Mouse (Mus musculus) liver, embryonic 11.5 days (tissue): Measurements from ENCODE around the gene Atp5j. TPM values are rescaled to one million over a fixed set of nuclear protein-coding genes. Genes with fewer than 3 reads are reported as not detected.

Experiments
- ATAC-seq: fragments of 200-750 bp; cut with Nextera tagmentation; replicated peaks from 2 replicates; pipeline ENCODE4 v1.8.0; 2017; ENCODE audit warnings: moderate number of reproducible peaks, mild to moderate bottlenecking, moderate TSS enrichment, moderate library complexity; ENCODE audit not compliant: low FRiP score
- DNase-seq: peaks from one replicate; pipeline ENCODE4 v3.0.0-alpha.2; 2017; ENCODE audit warnings: low spot score
- H3K27ac ChIP-seq: fragments of 300-500 bp; sonication (generic); 2 replicates; pipeline ENCODE4 v1.5.1; 2014; ENCODE audit warnings: mild to moderate bottlenecking, low read depth, low read length, control low read depth
- H3K27me3 ChIP-seq: fragments of 300-500 bp; sonication (generic); replicated peaks from 2 replicates; pipeline ENCODE4 v1.6.1; 2014; ENCODE audit warnings: low read length, mixed read lengths; ENCODE audit not compliant: control insufficient read depth, insufficient read depth
- H3K36me3 ChIP-seq: fragments of 300-500 bp; sonication (generic); 2 replicates; pipeline ENCODE4 v1.6.1; 2014; ENCODE audit warnings: mild to moderate bottlenecking, low read length, moderate library complexity, mixed read lengths; ENCODE audit not compliant: control insufficient read depth, insufficient read depth
- H3K4me1 ChIP-seq: fragments of 300-500 bp; sonication (generic); replicated peaks from 2 replicates; pipeline ENCODE4 v1.6.1; 2014; ENCODE audit warnings: low read length, mixed read lengths; ENCODE audit not compliant: control insufficient read depth, insufficient read depth
- H3K4me2 ChIP-seq: fragments of 300-500 bp; sonication (generic); 2 replicates; pipeline ENCODE4 v1.6.1; 2014; ENCODE audit warnings: mild to moderate bottlenecking, control low read depth, moderate library complexity
- H3K4me3 ChIP-seq: fragments of 300-500 bp; sonication (generic); 2 replicates; pipeline ENCODE4 v1.5.1; 2014; ENCODE audit warnings: low read depth, low read length, control low read depth
- H3K9ac ChIP-seq: fragments of 300-500 bp; sonication (generic); 2 replicates; pipeline ENCODE4 v1.6.1; 2014; ENCODE audit warnings: low read depth, low read length, control low read depth
- H3K9me3 ChIP-seq: fragments of 300-500 bp; sonication (generic); 2 replicates; pipeline ENCODE4 v1.6.1; 2016; ENCODE audit warnings: low read length, inconsistent platforms, mixed read lengths; ENCODE audit not compliant: control insufficient read depth
- WGBS: fragments of 180-500 bp; shearing (Covaris S2); extraction: QIAGEN DNeasy Blood & Tissue Kit; methylation state at CpG from one replicate; pipeline ENCODE4 v1.1.7; 2014; 5-methylcytosine and 5-hydroxymethylcytosine counted together
- polyA plus RNA-seq: library from polyadenylated mRNA; unstranded; fragments of >200 nt; fragmentation: Nextera tagmentation; extraction: Ambion mirVana; gene quantifications from 2 replicates; pipeline ENCODE4 v1.2.1, GENCODE M21; 2014

Gene Atp5j
- polyA plus RNA-seq, 1 experiment from 2014 or later, result 814 TPM

DNA sequence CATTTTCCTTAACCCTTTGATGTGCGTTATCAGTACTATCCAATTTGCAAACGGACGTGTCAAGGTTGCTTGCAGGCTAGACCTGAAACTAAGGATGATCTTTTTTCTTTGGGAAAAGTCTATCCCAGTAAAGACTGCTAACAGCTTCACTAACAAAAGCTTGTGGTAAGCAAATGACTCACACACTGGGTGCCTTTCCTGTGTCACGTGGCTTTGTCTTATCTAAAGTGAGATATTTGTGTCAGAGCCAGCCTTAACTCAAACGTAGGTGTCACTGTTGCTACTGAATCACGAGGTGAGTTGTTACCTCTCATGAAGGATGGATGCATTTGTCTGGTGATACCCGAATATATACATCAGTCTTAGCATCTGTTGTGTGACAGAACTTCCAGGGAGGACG, 29.2 kb upstream of the Atp5j start:
- Histone ChIP-seq H3K9me3 (no peaks in the 10 kb centered on the region), H3K27me3 (no peaks in the 10 kb centered on the region), H3K4me2 (no peak overlapping the region), H3K9ac (no peak overlapping the region), H3K36me3 (peaks cover 14% of the 10 kb centered on the region; the same call in 1 of the 2 replicates), H3K4me3 (no peak overlapping the region), H3K4me1 (no peaks in the 10 kb centered on the region), H3K27ac (no peak overlapping the region)
- DNase-seq (no peak), ATAC-seq (no peak)
- 81% methylated on average over 8 of the region's 8 CpGs for WGBS

GRCm38 (mm10) chr16:84853492-84853891, 18.1 kb upstream of the Atp5j start:
- Histone ChIP-seq H3K9me3 (no peaks in the 10 kb centered on the region), H3K36me3 (peaks cover 32% of the 10 kb centered on the region), H3K4me1 (no peaks in the 10 kb centered on the region), H3K27ac (no peak overlapping the region), H3K9ac (no peak overlapping the region), H3K4me3 (no peak overlapping the region), H3K4me2 (no peak overlapping the region), H3K27me3 (no peaks in the 10 kb centered on the region)
- DNase-seq (no peak), ATAC-seq (no peak)
- 95% methylated on average over 6 of the region's 6 CpGs for WGBS

GRCm38 (mm10) chr16:84838576-84838975, 3.2 kb upstream of the Atp5j start:
- ATAC-seq (no peak), DNase-seq (no peak)
- Histone ChIP-seq H3K27ac (no peak overlapping the region), H3K4me1 (peaks cover 7% of the 10 kb centered on the region), H3K27me3 (no peaks in the 10 kb centered on the region), H3K4me3 (no peak overlapping the region), H3K9me3 (no peaks in the 10 kb centered on the region), H3K4me2 (no peak overlapping the region), H3K9ac (no peak overlapping the region), H3K36me3 (peaks cover 3% of the 10 kb centered on the region)
- 87% methylated on average over 2 of the region's 2 CpGs for WGBS

- peaks cover 11% of the 10 kb centered on the region for H3K36me3 ChIP-seq
- peak overlapping the region; percentile 98 for H3K27ac ChIP-seq
- no peaks in the 10 kb centered on the region for H3K9me3 ChIP-seq
- ATAC-seq (peak; percentile 11), DNase-seq (peak; percentile 57)
- H3K9ac ChIP-seq, result peak overlapping the region; percentile 97
- peak overlapping the region; percentile 74 for H3K4me2 ChIP-seq
- WGBS, result 5% methylated on average over 29 of the region's 29 CpGs
- H3K27me3 ChIP-seq, result no peaks in the 10 kb centered on the region
- peak overlapping the region; percentile 92 for H3K4me3 ChIP-seq
- H3K4me1 ChIP-seq, result peaks cover 7% of the 10 kb centered on the region
Observed at GRCm38 (mm10) chr16:84835823-84836743, 658 bp upstream of the Atp5j start.

- under 1% methylated on average over 52 of the region's 52 CpGs for WGBS
- peak; percentile 89 for DNase-seq
- Histone ChIP-seq H3K9me3 (no peaks in the 10 kb centered on the region), H3K4me1 (peaks cover 7% of the 10 kb centered on the region), H3K36me3 (peaks cover 14% of the 10 kb centered on the region), H3K4me2 (peak within 1 kb of the TSS; percentile 74), H3K27me3 (no peaks in the 10 kb centered on the region), H3K4me3 (peak within 1 kb of the TSS; percentile 92), H3K27ac (peak within 1 kb of the TSS; percentile 98), H3K9ac (peak within 1 kb of the TSS; percentile 97)
- peak; percentile 95 for ATAC-seq
Observed at GRCm38 (mm10) chr16:84834745-84835440, 532 bp downstream of the Atp5j start, which contains the start of gene Gabpa. Gene Gabpa (plus strand): TSS chr16:84834925.

GRCm38 (mm10) chr16:84834344-84834743, 1.1 kb downstream of the Atp5j start:
- H3K27ac ChIP-seq, result peak overlapping the region; percentile 98
- H3K4me2 ChIP-seq, result peak overlapping the region; percentile 74
- DNase-seq (peak; percentile 31), ATAC-seq (no peak)
- H3K36me3 ChIP-seq, result peaks cover 19% of the 10 kb centered on the region
- peak overlapping the region; percentile 97 for H3K9ac ChIP-seq
- peak overlapping the region; percentile 92 for H3K4me3 ChIP-seq
- under 1% methylated on average over 22 of the region's 22 CpGs for WGBS
- H3K4me1 ChIP-seq, result peaks cover 7% of the 10 kb centered on the region
- no peaks in the 10 kb centered on the region for H3K27me3 ChIP-seq
- no peaks in the 10 kb centered on the region for H3K9me3 ChIP-seq

- WGBS, result 94% methylated on average over 5 of the region's 5 CpGs
- Histone ChIP-seq H3K9ac (no peak overlapping the region), H3K27ac (no peak overlapping the region), H3K27me3 (no peaks in the 10 kb centered on the region), H3K9me3 (no peaks in the 10 kb centered on the region), H3K36me3 (peaks cover 26% of the 10 kb centered on the region), H3K4me3 (0 out of 2 replicates have a peak overlapping the region, but pooled peaks have one; percentile 92), H3K4me2 (no peak overlapping the region; the same call in 1 of the 2 replicates), H3K4me1 (peaks cover 7% of the 10 kb centered on the region)
- ATAC-seq (no peak), DNase-seq (no peak)
Observed at GRCm38 (mm10) chr16:84832736-84833135, 2.7 kb downstream of the Atp5j start.

- no peak for ATAC-seq
- 91% methylated on average over 5 of the region's 5 CpGs for WGBS
- Histone ChIP-seq H3K9ac (no peak overlapping the region), H3K4me1 (peaks cover 5% of the 10 kb centered on the region), H3K9me3 (no peaks in the 10 kb centered on the region), H3K36me3 (peaks cover 29% of the 10 kb centered on the region), H3K4me2 (no peak overlapping the region), H3K27ac (no peak overlapping the region), H3K27me3 (no peaks in the 10 kb centered on the region), H3K4me3 (no peak overlapping the region)
- no peak for DNase-seq
Observed at GRCm38 (mm10) chr16:84831696-84832095, 3.7 kb downstream of the Atp5j start.
